Mouse (Mus musculus) R1 (cell line): ENCODE measurements around the gene Pkp1.

ENCODE experiments used
- DNase-seq: peaks from one replicate; pipeline ENCODE4 v3.0.0-alpha.2; 2018; ENCODE audit warnings: low read depth, low spot score

Gene Pkp1

DNA sequence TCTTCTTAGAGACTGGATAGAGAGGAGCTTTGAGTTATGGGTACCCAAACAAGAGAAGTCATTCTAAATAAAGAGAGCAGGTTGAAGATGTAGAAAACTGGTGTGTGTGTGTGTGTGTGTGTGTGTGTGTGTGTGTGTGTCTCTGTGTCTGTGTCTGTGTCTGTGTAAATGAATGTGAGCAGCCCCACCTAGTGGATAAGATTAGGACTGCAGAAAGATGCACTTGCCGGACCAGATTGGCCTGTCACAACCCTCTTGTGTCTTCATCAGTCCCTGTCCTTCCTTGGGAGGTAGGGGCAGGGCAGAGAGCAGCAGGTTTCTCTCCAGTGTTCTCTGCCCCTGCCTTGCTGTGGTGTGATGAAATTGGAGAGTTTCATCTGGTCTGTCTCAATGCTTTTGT is 90.1 kb downstream of the Pkp1 start:
- peak; percentile 75 for DNase-seq

DNA sequence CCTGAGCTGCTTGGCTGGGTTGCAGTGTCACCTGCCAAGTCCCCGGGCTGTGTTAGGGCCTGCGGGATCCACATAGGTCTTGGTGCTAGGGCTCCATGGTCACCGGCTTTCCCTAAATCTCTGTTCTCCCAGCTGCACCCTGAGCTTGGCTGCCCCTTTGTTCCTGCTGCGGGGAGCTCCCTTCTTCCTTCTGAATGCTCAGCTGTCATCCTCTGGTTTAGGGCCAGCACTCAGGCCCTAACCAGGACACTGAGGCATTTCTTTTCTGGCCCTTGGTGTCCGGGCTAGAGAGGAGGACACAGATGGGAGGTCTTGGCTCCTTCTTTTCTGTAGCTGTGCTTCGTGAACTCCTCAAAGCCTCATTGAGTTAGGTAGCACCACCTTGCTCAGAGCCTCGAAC is 97.2 kb downstream of the Pkp1 start:
- no peak for DNase-seq
